Mouse (Mus musculus): ENCODE measurements around the gene Tubb2b. TPM values are rescaled to one million over a fixed set of nuclear protein-coding genes. Genes with fewer than 3 reads are reported as not detected.

The Tubb2b gene
- polyA plus RNA-seq, 1 experiment from 2014 or later, result 18.9 TPM

DNA sequence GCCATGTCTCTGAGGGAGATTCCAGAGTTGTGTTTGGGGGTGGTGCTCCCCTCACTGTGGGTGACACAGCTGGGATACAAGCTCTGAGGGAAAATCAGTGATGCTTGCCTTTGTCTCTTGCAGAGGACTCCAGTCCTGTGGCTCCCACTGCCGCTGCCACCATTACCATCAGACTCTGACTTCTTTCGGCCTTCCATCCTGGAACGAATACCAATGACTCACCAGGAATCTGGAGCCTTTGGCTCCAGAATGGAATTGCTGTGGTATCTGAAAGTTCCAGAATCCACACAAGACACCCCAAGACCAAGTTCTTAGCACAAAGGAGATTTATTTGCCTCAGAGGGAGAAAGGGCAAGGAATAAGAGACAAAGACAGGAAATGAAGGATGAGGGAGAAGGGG lies 17.2 kb downstream of the Tubb2b start:
- Histone ChIP-seq H3K36me3 (ENCODE audit: control insufficient read depth, insufficient read depth, low read length) (no peaks in the 10 kb centered on the region), H3K27ac (ENCODE audit: low read length) (no peak overlapping the region), H3K4me1 (replicated peaks; ENCODE audit: control insufficient read depth, insufficient read depth, low read length) (no peaks in the 10 kb centered on the region), H3K9ac (ENCODE audit: low read length) (no peak overlapping the region), H3K27me3 (ENCODE audit: control insufficient read depth, insufficient read depth, low read depth, low read length) (no peaks in the 10 kb centered on the region), H3K4me3 (ENCODE audit: low read length) (no peak overlapping the region), H3K9me3 (ENCODE audit: control insufficient read depth, low read length) (no peaks in the 10 kb centered on the region), H3K4me2 (ENCODE audit: low read depth, low read length) (no peak overlapping the region)
- no peak for ATAC-seq (ENCODE audit: low read depth)
- 82% methylated on average over 3 of the region's 3 CpGs for WGBS

DNA sequence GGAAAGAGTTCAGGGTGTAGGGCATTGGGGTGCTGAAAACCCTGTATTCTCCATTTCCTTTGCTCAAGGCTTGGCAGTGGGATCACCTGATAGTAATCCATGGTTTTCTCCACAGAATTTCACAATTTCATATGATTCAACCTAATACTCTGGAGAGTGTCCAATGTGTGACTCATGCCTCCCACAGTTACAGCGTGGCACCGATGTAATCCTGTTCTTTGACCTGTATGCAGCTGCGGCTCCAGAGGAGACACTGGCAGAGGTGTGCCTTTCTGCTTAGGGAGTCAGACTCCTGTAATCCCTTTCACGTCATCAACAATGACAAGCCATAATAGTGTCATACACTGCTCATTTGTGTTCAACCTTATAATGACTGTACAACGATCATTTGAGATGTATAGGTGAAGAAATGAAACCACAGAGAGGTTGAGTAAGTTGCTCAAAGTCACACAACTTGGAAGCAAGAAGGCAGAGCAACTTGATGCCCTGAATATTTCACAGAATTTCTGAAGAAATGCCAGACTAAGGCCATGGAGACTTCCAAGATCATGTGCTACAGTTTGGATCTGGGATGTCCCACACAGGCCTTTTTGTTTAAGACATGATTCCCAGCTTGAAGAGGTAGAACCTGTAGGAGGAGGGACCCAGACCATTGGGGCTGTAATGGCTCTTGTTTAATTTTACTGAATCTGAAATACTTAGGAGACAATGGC lies 17.7 kb downstream of the Tubb2b start:
- H3K36me3 ChIP-seq (ENCODE audit: control insufficient read depth, insufficient read depth, low read length), result no peaks in the 10 kb centered on the region
- WGBS, result 80% methylated on average over 5 of the region's 5 CpGs
- no peaks in the 10 kb centered on the region for H3K4me1 ChIP-seq (replicated peaks; ENCODE audit: control insufficient read depth, insufficient read depth, low read length)
- H3K4me2 ChIP-seq (ENCODE audit: low read depth, low read length), result no peak overlapping the region
- H3K9me3 ChIP-seq (ENCODE audit: control insufficient read depth, low read length), result no peaks in the 10 kb centered on the region
- no peak overlapping the region for H3K4me3 ChIP-seq (ENCODE audit: low read length)
- H3K9ac ChIP-seq (ENCODE audit: low read length), result no peak overlapping the region
- no peaks in the 10 kb centered on the region for H3K27me3 ChIP-seq (ENCODE audit: control insufficient read depth, insufficient read depth, low read depth, low read length)
- H3K27ac ChIP-seq (ENCODE audit: low read length), result no peak overlapping the region
- ATAC-seq (ENCODE audit: low read depth), result no peak

DNA sequence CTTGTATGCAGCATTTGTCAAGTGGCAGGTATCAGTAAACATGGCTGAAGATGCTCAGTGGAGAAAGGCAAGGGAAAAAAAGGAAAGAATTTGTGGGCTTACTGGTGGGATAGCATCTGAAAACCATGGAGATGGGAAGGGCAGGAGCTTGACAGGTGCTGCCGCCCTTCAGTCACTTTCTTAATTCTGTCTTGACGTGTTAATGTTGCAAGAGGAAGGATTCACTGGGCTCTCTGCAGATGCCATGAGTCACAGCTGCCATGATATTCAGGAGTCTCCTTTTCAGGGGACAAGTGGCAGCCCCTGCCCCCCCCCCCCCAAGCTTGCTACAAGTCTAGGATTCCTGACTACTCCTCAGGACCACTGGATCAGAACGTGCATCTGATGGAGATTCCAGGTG lies 18.4 kb downstream of the Tubb2b start:
- no peaks in the 10 kb centered on the region for H3K36me3 ChIP-seq (ENCODE audit: control insufficient read depth, insufficient read depth, low read length)

DNA sequence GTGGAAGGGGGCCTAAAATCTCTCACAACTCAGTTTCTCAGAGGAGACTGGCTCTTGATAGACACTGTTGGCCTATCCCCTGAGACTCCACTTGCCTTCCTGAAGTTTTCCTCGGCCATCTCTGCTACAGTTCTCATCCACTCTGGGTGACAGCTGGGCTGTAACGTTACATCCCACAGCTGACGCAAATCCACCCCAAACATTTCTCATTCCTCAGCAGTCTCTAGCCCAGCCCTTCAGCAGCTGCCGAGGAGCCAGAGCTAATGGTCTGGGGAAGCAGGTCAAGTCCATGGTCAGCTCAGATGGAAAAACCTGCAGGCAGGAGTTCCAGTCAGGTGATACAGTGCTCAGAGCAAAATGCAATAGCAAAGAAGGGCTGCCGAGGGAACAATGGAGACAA lies 19.2 kb downstream of the Tubb2b start:
- H3K9ac ChIP-seq (ENCODE audit: low read length), result no peak overlapping the region
- no peak for ATAC-seq (ENCODE audit: low read depth)

More for the DNA sequence above, 18.4 kb downstream of the Tubb2b start:
- ATAC-seq (ENCODE audit: low read depth), result no peak
- Histone ChIP-seq H3K4me1 (replicated peaks; ENCODE audit: control insufficient read depth, insufficient read depth, low read length) (no peaks in the 10 kb centered on the region), H3K9me3 (ENCODE audit: control insufficient read depth, low read length) (no peaks in the 10 kb centered on the region), H3K4me2 (ENCODE audit: low read depth, low read length) (no peak overlapping the region), H3K27ac (ENCODE audit: low read length) (no peak overlapping the region), H3K4me3 (ENCODE audit: low read length) (no peak overlapping the region), H3K9ac (ENCODE audit: low read length) (no peak overlapping the region), H3K27me3 (ENCODE audit: control insufficient read depth, insufficient read depth, low read depth, low read length) (no peaks in the 10 kb centered on the region)
- 84% methylated on average over 3 of the region's 3 CpGs for WGBS

DNA sequence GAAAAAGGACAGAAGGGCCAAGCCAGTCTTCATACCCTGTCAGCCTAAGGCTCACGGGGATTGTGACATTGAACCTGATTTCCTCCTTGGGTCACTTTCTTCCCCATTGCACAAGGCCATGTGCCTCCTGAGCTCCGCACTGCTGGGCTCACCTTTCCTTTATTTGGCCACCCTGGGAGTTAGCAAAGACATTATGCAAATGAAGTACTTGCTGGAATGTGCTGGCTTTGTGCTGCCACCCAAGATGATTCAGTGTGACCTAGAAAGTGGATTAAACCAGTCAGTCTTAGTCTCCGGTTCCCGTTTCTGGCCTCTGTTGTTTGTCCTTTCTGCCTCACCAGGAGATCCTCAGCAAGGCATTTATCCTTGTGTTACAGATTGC lies 20.6 kb downstream of the Tubb2b start:
- 62% methylated on average over 4 of the region's 4 CpGs for WGBS
- H3K27me3 ChIP-seq (ENCODE audit: control insufficient read depth, insufficient read depth, low read depth, low read length), result no peaks in the 10 kb centered on the region
- no peak overlapping the region for H3K4me3 ChIP-seq (ENCODE audit: low read length)
- no peak overlapping the region for H3K9ac ChIP-seq (ENCODE audit: low read length)
- ATAC-seq (ENCODE audit: low read depth), result no peak
- H3K27ac ChIP-seq (ENCODE audit: low read length), result no peak overlapping the region
- no peaks in the 10 kb centered on the region for H3K36me3 ChIP-seq (ENCODE audit: control insufficient read depth, insufficient read depth, low read length)
- no peaks in the 10 kb centered on the region for H3K4me1 ChIP-seq (replicated peaks; ENCODE audit: control insufficient read depth, insufficient read depth, low read length)
- no peaks in the 10 kb centered on the region for H3K9me3 ChIP-seq (ENCODE audit: control insufficient read depth, low read length)
- H3K4me2 ChIP-seq (ENCODE audit: low read depth, low read length), result no peak overlapping the region

More for the DNA sequence above, 19.2 kb downstream of the Tubb2b start:
- Histone ChIP-seq H3K4me1 (replicated peaks; ENCODE audit: control insufficient read depth, insufficient read depth, low read length) (no peaks in the 10 kb centered on the region), H3K27ac (ENCODE audit: low read length) (no peak overlapping the region), H3K4me2 (ENCODE audit: low read depth, low read length) (no peak overlapping the region), H3K4me3 (ENCODE audit: low read length) (no peak overlapping the region), H3K9me3 (ENCODE audit: control insufficient read depth, low read length) (no peaks in the 10 kb centered on the region), H3K36me3 (ENCODE audit: control insufficient read depth, insufficient read depth, low read length) (no peaks in the 10 kb centered on the region), H3K27me3 (ENCODE audit: control insufficient read depth, insufficient read depth, low read depth, low read length) (no peaks in the 10 kb centered on the region)
- 45% methylated on average over 5 of the region's 5 CpGs for WGBS

DNA sequence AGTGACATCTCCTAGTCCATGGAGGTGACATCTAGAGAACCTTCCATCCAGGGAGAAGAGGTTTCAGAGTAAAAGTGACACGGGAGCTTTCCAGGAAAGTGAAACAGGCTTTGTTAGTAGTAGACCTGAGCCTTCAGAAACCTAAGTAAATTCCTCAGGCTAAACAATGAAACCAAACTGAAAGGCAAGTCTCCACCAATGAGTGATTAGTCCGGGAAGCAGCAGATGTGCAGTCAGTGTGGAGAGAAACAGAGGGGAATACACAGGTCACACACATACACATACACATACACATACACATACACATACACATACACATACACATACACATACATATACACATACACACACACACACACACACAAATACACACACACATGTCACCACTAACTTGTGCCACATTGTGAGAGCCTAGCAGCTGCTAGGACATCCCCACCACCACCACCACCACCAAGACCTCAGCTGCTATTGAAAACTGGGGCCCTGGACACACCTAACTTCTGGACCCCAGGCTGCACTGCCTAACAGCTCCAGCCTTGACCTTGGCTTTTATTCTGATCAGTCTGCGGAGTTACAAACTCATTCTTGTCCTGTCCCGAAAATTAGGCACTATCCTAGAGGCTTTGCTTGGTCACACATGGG lies 21.1 kb downstream of the Tubb2b start:
- no peaks in the 10 kb centered on the region for H3K9me3 ChIP-seq (ENCODE audit: control insufficient read depth, low read length)
- H3K36me3 ChIP-seq (ENCODE audit: control insufficient read depth, insufficient read depth, low read length), result no peaks in the 10 kb centered on the region
- H3K27me3 ChIP-seq (ENCODE audit: control insufficient read depth, insufficient read depth, low read depth, low read length), result no peaks in the 10 kb centered on the region
- no peak overlapping the region for H3K4me2 ChIP-seq (ENCODE audit: low read depth, low read length)
- H3K9ac ChIP-seq (ENCODE audit: low read length), result no peak overlapping the region
- no peak overlapping the region for H3K4me3 ChIP-seq (ENCODE audit: low read length)
- H3K4me1 ChIP-seq (replicated peaks; ENCODE audit: control insufficient read depth, insufficient read depth, low read length), result no peaks in the 10 kb centered on the region
- 64% methylated on average over 4 of the region's 4 CpGs for WGBS
- H3K27ac ChIP-seq (ENCODE audit: low read length), result no peak overlapping the region
- ATAC-seq (ENCODE audit: low read depth), result no peak

DNA sequence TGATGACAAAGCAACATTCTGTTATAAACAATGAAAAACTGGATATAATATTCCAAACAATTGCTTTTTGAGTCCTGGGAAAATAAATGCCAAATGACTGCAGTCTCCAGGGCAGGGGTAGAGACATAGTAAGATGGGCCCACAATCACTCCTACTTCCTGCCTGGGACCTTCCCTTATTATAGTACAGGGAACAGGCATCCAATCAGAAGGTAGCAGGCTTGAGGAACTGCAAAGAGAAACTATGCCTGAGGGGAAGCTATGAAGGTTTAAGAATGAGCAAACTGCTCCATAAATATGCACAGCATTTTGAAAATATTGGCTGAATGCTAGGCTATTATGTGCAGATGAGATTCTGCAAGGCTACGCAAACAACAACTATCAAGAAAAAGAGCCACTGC lies 23.3 kb downstream of the Tubb2b start:
- Histone ChIP-seq H3K4me1 (replicated peaks; ENCODE audit: control insufficient read depth, insufficient read depth, low read length) (no peaks in the 10 kb centered on the region), H3K27me3 (ENCODE audit: control insufficient read depth, insufficient read depth, low read depth, low read length) (no peaks in the 10 kb centered on the region), H3K9ac (ENCODE audit: low read length) (no peak overlapping the region), H3K4me2 (ENCODE audit: low read depth, low read length) (no peak overlapping the region), H3K9me3 (ENCODE audit: control insufficient read depth, low read length) (no peaks in the 10 kb centered on the region), H3K27ac (ENCODE audit: low read length) (no peak overlapping the region), H3K4me3 (ENCODE audit: low read length) (no peak overlapping the region), H3K36me3 (ENCODE audit: control insufficient read depth, insufficient read depth, low read length) (no peaks in the 10 kb centered on the region)
- WGBS, result 96% methylated on average over 1 of the region's 1 CpGs
- ATAC-seq (ENCODE audit: low read depth), result no peak

DNA sequence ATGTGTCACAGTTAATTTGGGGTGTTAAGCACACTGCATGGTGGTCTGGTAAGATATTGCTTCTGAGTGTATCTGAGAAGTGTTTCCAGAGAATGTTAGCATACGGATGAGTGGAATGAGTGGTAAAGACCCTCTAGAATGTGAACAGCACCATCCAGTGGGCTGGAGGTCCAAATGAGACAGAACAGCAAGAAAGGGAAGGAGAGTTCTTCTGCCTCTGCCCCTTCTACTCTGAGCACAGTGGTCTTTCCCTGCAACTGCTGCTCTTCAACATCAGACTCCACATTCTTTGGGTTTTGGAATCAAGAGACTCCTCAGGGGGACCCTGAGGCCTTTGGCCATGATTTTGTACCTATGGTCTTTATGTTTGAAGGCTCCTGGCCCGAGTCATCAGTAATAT lies 24.0 kb downstream of the Tubb2b start:
- no peak overlapping the region for H3K27ac ChIP-seq (ENCODE audit: low read length)
- 82% methylated on average over 2 of the region's 2 CpGs for WGBS

DNA sequence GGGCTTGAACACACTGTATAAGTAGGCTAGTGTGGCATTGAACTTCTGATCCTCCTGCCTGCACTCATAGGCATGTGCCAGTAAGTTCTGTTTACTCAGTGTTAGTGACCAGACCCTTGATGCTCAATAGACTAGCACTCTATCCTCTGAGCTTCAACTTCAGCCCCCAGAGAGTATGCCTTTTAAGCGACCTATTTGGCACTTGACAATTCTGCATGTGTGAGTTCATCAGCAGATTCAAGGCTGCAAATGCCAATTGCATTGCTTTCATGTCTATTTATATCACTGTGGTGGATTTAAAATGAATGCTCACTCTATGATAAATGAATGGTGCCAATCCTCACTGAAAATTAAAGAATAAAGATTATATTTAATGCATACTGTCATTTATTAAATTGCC lies 24.9 kb downstream of the Tubb2b start:
- Histone ChIP-seq H3K4me1 (replicated peaks; ENCODE audit: control insufficient read depth, insufficient read depth, low read length) (no peaks in the 10 kb centered on the region), H3K36me3 (ENCODE audit: control insufficient read depth, insufficient read depth, low read length) (no peaks in the 10 kb centered on the region), H3K4me3 (ENCODE audit: low read length) (no peak overlapping the region), H3K9me3 (ENCODE audit: control insufficient read depth, low read length) (no peaks in the 10 kb centered on the region), H3K27ac (ENCODE audit: low read length) (no peak overlapping the region), H3K27me3 (ENCODE audit: control insufficient read depth, insufficient read depth, low read depth, low read length) (no peaks in the 10 kb centered on the region), H3K4me2 (ENCODE audit: low read depth, low read length) (no peak overlapping the region), H3K9ac (ENCODE audit: low read length) (no peak overlapping the region)
- WGBS, result 33% methylated on average over 1 of the region's 1 CpGs
- ATAC-seq (ENCODE audit: low read depth), result no peak

More for the DNA sequence above, 24.0 kb downstream of the Tubb2b start:
- Histone ChIP-seq H3K9ac (ENCODE audit: low read length) (no peak overlapping the region), H3K36me3 (ENCODE audit: control insufficient read depth, insufficient read depth, low read length) (no peaks in the 10 kb centered on the region), H3K4me3 (ENCODE audit: low read length) (no peak overlapping the region), H3K4me2 (ENCODE audit: low read depth, low read length) (no peak overlapping the region), H3K9me3 (ENCODE audit: control insufficient read depth, low read length) (no peaks in the 10 kb centered on the region), H3K27me3 (ENCODE audit: control insufficient read depth, insufficient read depth, low read depth, low read length) (no peaks in the 10 kb centered on the region), H3K4me1 (replicated peaks; ENCODE audit: control insufficient read depth, insufficient read depth, low read length) (no peaks in the 10 kb centered on the region)
- no peak for ATAC-seq (ENCODE audit: low read depth)
